Comparison of ENCODE assay signal across 8 mouse cellular contexts in the genomic region with DNA sequence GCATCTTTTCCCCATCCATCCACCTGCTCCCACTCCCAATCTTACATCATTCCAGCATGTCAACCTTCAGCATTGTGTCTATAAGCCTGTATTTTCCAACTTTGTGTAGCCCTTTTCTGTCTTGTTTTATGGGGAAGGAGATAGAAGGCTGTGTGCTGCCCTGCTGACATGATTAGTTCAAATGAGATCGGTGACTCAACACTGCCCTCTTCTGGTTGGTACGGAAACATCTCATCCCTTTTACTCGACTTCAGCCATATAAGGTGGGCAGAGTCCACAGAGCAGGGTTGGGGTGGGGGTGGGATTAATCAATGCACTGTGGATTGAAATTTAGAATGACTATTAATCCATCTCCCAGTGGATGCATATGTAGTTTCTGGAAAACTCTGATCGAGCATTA. TPM values are rescaled to one million over a fixed set of nuclear protein-coding genes. Genes with fewer than 3 reads are reported as not detected.
DNase-seq lines count a peak whose midpoint lies in the region; TF ChIP-seq lines count a peak whose summit lies in the region.
"Had no signal": no experiment of that assay in that cellular context is flagged by ENCODE, and none has a peak within 500 bp of the region (broad histone marks: within the 10 kb centered on the region; RNA-seq: fewer than 3 reads in every experiment).

No protein-coding gene starts in this region.

- TF ChIP-seq EP300 in ES-Bruce4 (IDR thresholded peaks at IDR 0.05; ENCODE audit: insufficient read depth, low read depth, low read length) = no peak

- H3K27ac ChIP-seq in ES-Bruce4 (ENCODE audit: insufficient read depth, low read length) = no peak overlapping the region
- H3K27ac ChIP-seq: midbrain, embryonic 12.5 days had no signal

- peak; percentile 50 for DNase-seq in adrenal gland, adult 2 months
- DNase-seq in embryo, embryonic 11 days = peak; percentile 77
- peak; percentile 21 to 54 for DNase-seq in heart, adult 9 months (ENCODE audit: low spot score in 2 of 2)
- DNase-seq in kidney, postnatal 4 days = peak; percentile 52 to 69
- peak; percentile 18 for DNase-seq in lung, adult 2 months
- DNase-seq in retina, embryonic 14.5 days (ENCODE audit: low spot score) = peak; percentile 87

- H3K9me3 ChIP-seq in ES-Bruce4 (replicated peaks; ENCODE audit: control insufficient read depth, insufficient read depth, low read length, poor library complexity, severe bottlenecking) = no peaks in the 10 kb centered on the region
- H3K9me3 ChIP-seq: midbrain, embryonic 12.5 days had no signal

- no peaks in the 10 kb centered on the region for H3K36me3 ChIP-seq in ES-Bruce4 (ENCODE audit: control insufficient read depth, insufficient read depth, low read length, poor library complexity, severe bottlenecking)
- H3K36me3 ChIP-seq: midbrain, embryonic 12.5 days had no signal

- no peak for TF ChIP-seq POLR2A in ES-Bruce4 (IDR thresholded peaks at IDR 0.05; ENCODE audit: insufficient read depth, low read length)
- TF ChIP-seq POLR2A in lung, adult 2 months (IDR thresholded peaks at IDR 0.05; ENCODE audit: borderline replicate concordance, extremely low read depth, low read depth, low read length) = no peak

- no peaks in the 10 kb centered on the region for H3K4me1 ChIP-seq in ES-Bruce4 (ENCODE audit: control insufficient read depth, insufficient read depth, low read length)
- no peaks in the 10 kb centered on the region for H3K4me1 ChIP-seq in lung, adult 2 months (ENCODE audit: control insufficient read depth, insufficient read depth, low read length)
- H3K4me1 ChIP-seq: midbrain, embryonic 12.5 days had no signal

- TF ChIP-seq CTCF in ES-Bruce4 (IDR thresholded peaks at IDR 0.05; ENCODE audit: low read depth, low read length) = peak; percentile 34
- peak; percentile 49 for TF ChIP-seq CTCF in lung, adult 2 months (IDR thresholded peaks at IDR 0.05; ENCODE audit: insufficient read depth, low read length)

- no peaks in the 10 kb centered on the region for H3K27me3 ChIP-seq in ES-Bruce4 (ENCODE audit: control insufficient read depth, insufficient read depth, low read length, poor library complexity, severe bottlenecking)
- H3K27me3 ChIP-seq: midbrain, embryonic 12.5 days had no signal

- H3K4me3 ChIP-seq in ES-Bruce4 (ENCODE audit: low read depth, low read length) = no peak overlapping the region
- H3K4me3 ChIP-seq in lung, adult 2 months (replicated peaks; ENCODE audit: extremely low read depth, low read depth, low read length) = no peak overlapping the region
- H3K4me3 ChIP-seq: midbrain, embryonic 12.5 days had no signal

- H3K9ac ChIP-seq in ES-Bruce4 (ENCODE audit: low read depth, poor library complexity, severe bottlenecking) = no peak overlapping the region
- H3K9ac ChIP-seq: midbrain, embryonic 12.5 days had no signal

- WGBS in lung, adult 2 months = 8% methylated on average over 4 of the region's 4 CpGs

RNA-seq across cellular contexts. Expression of gene Rnaseh2b, which starts 40.4 kb away (rescaled TPM):
- 74.1 and 75.0 TPM in 2 replicates for polyA plus RNA-seq in ES-Bruce4 (2011; ENCODE audit: insufficient read depth, insufficient read length, low read depth, missing spikeins)
- 10 to 100 TPM; 15.0 to 17.3 TPM for total RNA-seq in adrenal gland, adult 2 months (2021)
- 0.65 and 0.92 TPM in 2 replicates for polyA plus RNA-seq in adrenal gland, adult 2 months (2012; rRNA removed)
- 2.0 and 2.6 TPM in 2 replicates for polyA plus RNA-seq in lung, adult 2 months (2012; rRNA removed)

RNA-seq across cellular contexts. Expression of gene Dleu7, which starts 40.8 kb away (rescaled TPM):
- polyA plus RNA-seq in ES-Bruce4 (2011; ENCODE audit: insufficient read depth, insufficient read length, low read depth, missing spikeins) = 0.46 TPM in 1 of 2 replicates, not detected in the other
- under 1 TPM in 1 of 2 experiments, not detected in 1; 0.24 TPM for total RNA-seq in adrenal gland, adult 2 months (2021)
- polyA plus RNA-seq in adrenal gland, adult 2 months (2012; rRNA removed) = 0.20 TPM in 1 of 2 replicates, not detected in the other
- polyA plus RNA-seq in lung, adult 2 months (2012; rRNA removed) = not detected in 2 replicates

Comparison
In these comparisons a context has a peak if more than half of its experiments do, and no peak if none do; other contexts are left out.
1. DNase-seq: peak in every context shown above with its lines; median percentile 87 in retina, embryonic 14.5 days; 77 in embryo, embryonic 11 days; 60 in kidney, postnatal 4 days; 50 in adrenal gland, adult 2 months; 38 in heart, adult 9 months; 18 in lung, adult 2 months.
2. RNA of gene Rnaseh2b, which starts 40.4 kb away (polyA plus RNA-seq): 74.1 to 75.0 TPM in ES-Bruce4; 2.0 to 2.6 TPM in lung, adult 2 months and 0.65 to 0.92 TPM in adrenal gland, adult 2 months; every median in the first group is over 10 times any median in the second.